Mouse (Mus musculus) gastrocnemius, postnatal 4 days (tissue): Measurements from ENCODE around the gene Arsa. TPM values are rescaled to one million over a fixed set of nuclear protein-coding genes. Genes with fewer than 3 reads are reported as not detected.

Source experiments
- DNase-seq, 2 experiments: peaks; one replicate each; pipeline ENCODE4 v3.0.0; 2021 to 2022; ENCODE audit warnings: low spot score in 2 of 2, mixed read lengths in 2 of 2
- long read RNA-seq, 2 experiments: library from polyadenylated mRNA; stranded (forward); transcript quantifications; one replicate each; pipeline ENCODE4 v2.0.0; 2021
- total RNA-seq, 2 experiments: library from RNA; stranded (reverse); gene quantifications; 2 replicates each; pipeline ENCODE4 v1.2.3; 2021

Gene Arsa
- total RNA-seq = 10 to 100 TPM; 13.6 to 15.2 TPM
- long read RNA-seq, experiment 1, partial matches to known transcripts = 8 of 8 reads
- long read RNA-seq, experiment 1, other reads (novel, unspliced or antisense) = 0 of 8 reads
- long read RNA-seq, experiment 2, partial matches to known transcripts = 8 of 10 reads
- long read RNA-seq, experiment 2, other reads (novel, unspliced or antisense) = 2 of 10 reads

DNA sequence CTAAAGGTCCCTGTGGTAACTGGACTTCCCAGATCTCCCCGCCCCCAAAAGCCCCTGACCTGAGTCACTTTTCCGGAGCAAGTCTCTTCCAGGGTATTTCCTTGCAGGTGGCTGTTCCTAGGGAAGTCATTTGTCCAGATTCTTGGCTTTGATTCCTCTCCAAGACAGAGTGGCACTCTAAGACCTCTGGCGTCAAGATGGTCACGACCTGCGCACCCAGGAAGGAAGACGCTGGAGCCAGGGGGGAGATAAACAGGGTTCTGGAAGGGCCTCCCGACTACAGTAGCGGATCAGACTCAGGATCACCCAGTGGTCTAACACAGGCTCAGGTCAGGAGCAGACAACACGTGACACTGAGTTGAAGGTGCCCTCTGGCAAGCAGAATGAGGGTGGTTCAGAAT is at the start of gene Arsa:
Gene Arsa (minus strand): TSS at position 335 of the 401 bp plus-strand sequence.
- no peak for DNase-seq

GRCm38 (mm10) chr15:89526776-89527325 is 49.6 kb upstream of the Arsa start:
- DNase-seq = no peak

GRCm38 (mm10) chr15:89525896-89526295 is 48.7 kb upstream of the Arsa start:
- DNase-seq = no peak

DNA sequence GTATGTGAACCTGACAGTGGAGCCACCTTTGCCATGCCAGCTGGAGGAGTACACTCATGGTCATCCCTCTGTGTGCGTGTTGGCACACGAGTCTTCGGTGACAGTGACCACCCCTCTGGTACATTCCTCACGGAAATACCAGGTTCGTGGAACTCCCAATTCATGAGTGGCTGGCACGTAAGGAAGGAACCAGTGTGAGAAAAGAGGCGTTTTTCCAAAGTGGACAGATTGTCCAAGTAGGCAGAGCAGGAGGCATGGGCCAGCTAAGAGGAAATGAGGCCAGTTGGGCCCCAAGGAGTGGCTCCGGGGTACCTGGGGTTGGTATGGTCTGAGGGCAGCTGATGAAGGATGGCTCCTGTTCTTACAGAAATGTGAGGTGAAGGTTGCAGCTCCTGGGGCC is 48.2 kb upstream of the Arsa start:
- no peak for DNase-seq

GRCm38 (mm10) chr15:89524611-89525415 is 47.6 kb upstream of the Arsa start:
- no peak for DNase-seq

DNA sequence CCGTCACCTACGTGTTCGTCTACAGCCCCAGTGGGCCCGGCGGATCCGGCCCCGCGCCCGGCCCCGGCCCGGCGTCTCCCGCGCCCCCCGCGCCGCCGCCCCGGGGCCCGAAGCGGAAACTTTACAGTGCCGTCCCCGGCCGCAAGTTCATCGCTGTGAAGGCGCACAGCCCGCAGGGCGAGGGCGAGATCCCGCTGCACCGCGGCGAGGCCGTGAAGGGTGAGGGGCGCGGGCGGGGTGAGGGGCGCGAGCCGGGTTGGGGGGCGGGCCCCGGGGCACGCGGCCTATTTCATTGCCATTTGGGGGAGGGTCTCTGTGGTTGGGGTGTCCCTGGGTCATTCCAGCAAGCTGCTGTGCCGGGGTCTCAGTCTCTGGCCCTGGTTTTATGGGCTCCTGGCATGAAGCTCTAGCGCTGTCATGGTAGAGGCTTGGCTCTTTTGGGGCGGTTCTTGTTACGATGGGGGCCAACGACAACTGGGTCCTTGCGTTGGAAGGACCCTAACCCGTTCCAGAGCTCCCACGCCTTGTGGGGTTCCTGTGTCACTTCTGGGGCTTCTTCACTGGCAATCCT is 46.9 kb upstream of the Arsa start:
- DNase-seq = no peak

DNA sequence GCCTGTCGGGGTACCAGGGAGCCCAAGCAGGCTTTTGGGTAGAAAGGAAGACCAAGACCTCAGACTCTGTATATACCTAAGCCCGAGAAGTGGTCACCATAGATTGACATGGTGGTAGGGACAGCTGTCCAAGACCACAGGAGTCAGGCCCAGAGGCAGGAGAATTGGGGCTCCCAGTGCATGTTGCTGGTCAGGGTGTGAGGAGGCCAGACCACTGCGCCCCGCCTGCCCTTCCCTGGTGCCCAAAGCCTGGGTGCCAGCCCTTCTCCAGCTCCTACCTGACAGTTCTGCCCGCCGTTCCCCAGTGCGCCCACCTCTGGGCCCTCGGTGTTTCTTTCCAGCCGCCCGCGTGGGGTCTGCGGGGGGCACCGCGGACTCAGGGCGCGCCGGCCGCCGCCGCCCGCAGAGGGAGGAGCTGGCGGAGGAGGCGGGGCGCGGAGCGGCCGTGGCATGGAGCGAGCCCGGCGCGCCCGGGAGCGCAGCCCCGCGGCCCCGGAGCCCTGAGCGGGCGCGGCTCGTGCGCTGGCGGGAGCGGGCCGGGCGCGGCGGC is 46.1 kb upstream of the Arsa start:
- DNase-seq = no peak

GRCm38 (mm10) chr15:89522566-89523282 is 45.5 kb upstream of the Arsa start:
- no peak for DNase-seq

DNA sequence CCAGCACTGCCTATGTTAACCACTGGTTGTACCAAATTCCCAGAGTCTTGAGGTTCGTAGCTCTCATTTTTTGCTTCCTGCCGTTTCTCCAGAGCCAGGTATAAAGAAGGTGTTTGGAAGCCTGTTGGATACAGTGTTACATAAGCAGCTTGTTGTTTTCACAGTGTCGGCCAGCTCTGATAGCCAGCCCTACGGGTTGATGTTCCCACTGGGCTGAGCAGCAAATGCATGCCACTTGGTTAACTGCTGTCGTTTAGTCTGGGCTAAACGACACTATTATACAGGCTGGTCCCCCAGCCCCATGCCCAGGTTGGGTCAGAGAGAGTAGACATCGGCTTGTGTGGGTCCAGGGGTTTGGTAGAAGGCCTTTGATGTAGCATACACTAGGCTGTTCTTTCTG is 44.7 kb upstream of the Arsa start:
- no peak for DNase-seq

DNA sequence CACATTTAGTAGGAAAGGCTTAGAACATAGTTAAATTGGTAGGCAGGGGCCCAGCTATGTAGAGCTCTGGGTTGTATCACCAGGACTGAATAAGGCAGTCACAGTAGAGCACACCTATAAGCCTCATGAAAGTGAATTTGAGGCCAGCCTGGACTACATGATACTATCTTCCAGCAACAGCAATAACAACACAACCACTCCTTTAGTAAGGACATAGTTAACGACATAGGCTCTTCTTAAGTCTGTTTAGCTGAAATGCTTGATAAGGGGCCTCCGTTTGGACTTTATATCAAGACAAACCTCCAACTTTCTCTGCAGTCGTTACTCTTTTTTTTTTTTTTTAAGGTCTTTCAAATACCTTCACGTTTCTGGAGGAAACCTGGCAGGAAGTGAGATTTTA is 35.5 kb upstream of the Arsa start:
- DNase-seq = no peak

DNA sequence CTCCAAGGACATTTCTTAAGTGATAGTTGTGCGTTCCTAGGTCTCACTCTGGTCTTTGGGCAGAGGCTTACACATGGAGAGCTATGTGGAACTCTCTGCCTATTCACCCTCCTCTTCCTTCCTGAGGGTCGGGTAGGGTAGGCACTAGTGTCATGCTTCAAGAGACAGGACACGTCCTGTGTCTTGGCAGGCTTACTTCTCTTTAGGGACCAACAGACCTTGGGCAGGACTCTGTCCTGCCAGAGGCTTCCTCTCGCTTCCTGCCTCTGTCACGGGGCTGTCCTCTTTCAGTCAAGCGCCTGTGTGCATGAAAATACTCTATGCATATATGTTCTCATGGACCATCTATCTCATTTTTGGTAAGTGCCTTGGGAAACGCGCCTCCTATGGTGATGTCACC is 30.5 kb upstream of the Arsa start:
- no peak for DNase-seq

- DNase-seq = no peak
These were observed 27.6 kb upstream of the Arsa start for GRCm38 (mm10) chr15:89504838-89505237.

- DNase-seq = no peak
These were observed 24.1 kb upstream of the Arsa start for GRCm38 (mm10) chr15:89501321-89501720.

- DNase-seq = no peak
These were observed 23.1 kb upstream of the Arsa start for GRCm38 (mm10) chr15:89500221-89500791.

GRCm38 (mm10) chr15:89499784-89500220 is 22.6 kb upstream of the Arsa start:
- peak; percentile 47 to 51 for DNase-seq

DNA sequence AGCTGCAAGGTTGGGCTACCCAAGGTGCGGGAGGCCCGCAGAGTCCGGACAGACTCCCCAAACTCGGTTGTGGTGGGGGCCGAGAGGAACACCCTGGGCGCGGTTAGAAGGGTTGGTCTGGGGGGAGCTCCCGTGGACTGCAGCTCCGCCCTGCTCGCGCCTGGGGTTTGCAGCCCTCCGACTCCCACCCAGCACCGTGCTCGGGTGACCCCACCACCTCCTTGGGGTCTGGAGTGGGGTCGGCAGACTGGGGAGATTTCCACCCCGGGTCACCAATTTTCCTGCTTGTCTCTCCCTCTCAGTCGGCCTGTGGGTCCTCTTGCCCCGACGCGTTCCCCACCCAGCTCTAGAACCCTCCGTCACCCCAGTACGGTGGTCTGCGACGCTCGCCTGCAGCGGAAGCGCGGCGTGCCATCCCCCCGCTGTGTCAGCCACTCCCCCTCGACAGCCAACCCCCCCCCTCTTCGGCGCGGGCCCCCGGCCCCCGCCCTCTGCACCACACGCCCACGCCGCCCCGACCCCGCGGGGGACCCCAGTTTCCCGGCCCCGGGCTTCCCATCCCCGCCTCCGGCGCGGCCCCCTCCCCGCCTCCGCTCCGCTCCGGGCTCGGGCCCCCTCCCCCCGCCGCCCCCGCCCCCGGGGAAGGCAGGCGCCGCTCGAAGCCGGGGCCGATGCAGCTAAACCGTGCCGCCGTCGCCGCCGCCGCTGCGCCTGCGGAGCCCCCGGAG is 21.9 kb upstream of the Arsa start, which contains the start of gene Shank3:
Gene Shank3 (plus strand): TSS at position 663 of the 728 bp plus-strand sequence.
- no peak for DNase-seq

GRCm38 (mm10) chr15:89498049-89498960 is 21.1 kb upstream of the Arsa start:
- DNase-seq = no peak

DNA sequence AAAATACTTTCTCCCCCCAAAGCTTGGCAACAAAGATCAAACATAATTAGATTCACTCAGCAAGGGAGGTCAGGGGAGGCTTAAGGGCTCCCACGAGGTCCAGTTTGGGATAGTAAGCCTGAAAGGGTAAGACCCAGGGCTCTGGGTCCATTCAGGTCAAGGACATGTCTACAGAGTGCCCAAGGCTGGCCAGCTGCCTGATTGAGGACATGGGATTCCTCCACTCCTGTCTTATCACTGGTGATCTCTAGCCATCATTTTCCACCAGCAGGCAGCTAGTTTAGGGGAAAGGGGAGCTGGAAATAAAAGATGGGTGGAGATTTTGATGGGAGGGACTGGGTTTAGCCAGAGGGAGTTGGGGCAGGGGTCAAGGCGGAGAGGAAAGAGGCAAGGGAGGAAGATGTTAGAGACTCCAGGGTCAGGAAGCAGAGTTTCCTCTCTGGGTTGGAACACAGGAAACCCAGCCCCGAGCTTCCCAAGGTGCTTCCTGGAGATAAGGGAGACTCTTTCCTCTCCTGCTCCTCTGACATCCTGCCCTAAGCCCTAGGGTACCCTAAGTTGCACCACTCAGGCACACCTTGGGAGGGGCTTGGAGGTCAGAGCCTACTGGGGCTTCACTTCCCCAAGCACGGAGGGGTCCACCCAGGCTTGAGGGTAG is 20.3 kb upstream of the Arsa start:
- DNase-seq = no peak
